21 mouse cellular contexts compared by ENCODE assay signal in genomic region chr10:72960051-72960450, GRCm38 (mm10).
"Had no signal": no experiment of that assay in that cellular context is flagged by ENCODE, and none has a peak within 500 bp of the region (broad histone marks: within the 10 kb centered on the region; RNA-seq: fewer than 3 reads in every experiment).

No protein-coding gene starts in this region.

- H3K27ac ChIP-seq: limb, embryonic 12.5 days; limb, embryonic 15.5 days; liver, embryonic 14.5 days; macrophage; midbrain, embryonic 12.5 days; midbrain, embryonic 15.5 days; neural tube, embryonic 12.5 days; neural tube, embryonic 15.5 days had no signal

- DNase-seq: kidney, adult 2 months; kidney, postnatal 10 days; liver, postnatal 0 days; lung, embryonic 14.5 days; retina, postnatal 1 day; right cerebral cortex, postnatal 25 days; spleen, adult 18-20 months; thymus, adult 18-20 months; thymus, postnatal 14 days; thymus, postnatal 4 days had no signal

- H3K4me3 ChIP-seq: limb, embryonic 12.5 days; limb, embryonic 15.5 days; midbrain, embryonic 12.5 days; midbrain, embryonic 15.5 days; neural tube, embryonic 12.5 days; neural tube, embryonic 15.5 days had no signal

- H3K9ac ChIP-seq: limb, embryonic 12.5 days; limb, embryonic 15.5 days; liver, embryonic 14.5 days; liver, postnatal 0 days; lung, embryonic 14.5 days; midbrain, embryonic 12.5 days; midbrain, embryonic 15.5 days; neural tube, embryonic 12.5 days; neural tube, embryonic 15.5 days had no signal

- H3K36me3 ChIP-seq: limb, embryonic 12.5 days; limb, embryonic 15.5 days; midbrain, embryonic 12.5 days; midbrain, embryonic 15.5 days; neural tube, embryonic 12.5 days; neural tube, embryonic 15.5 days had no signal

- H3K27me3 ChIP-seq: limb, embryonic 12.5 days; limb, embryonic 15.5 days; midbrain, embryonic 12.5 days; midbrain, embryonic 15.5 days; neural tube, embryonic 12.5 days; neural tube, embryonic 15.5 days had no signal

- H3K4me2 ChIP-seq: limb, embryonic 12.5 days; limb, embryonic 15.5 days; liver, embryonic 11.5 days; lung, embryonic 14.5 days; midbrain, embryonic 12.5 days; midbrain, embryonic 15.5 days; neural tube, embryonic 12.5 days; neural tube, embryonic 15.5 days had no signal

- ATAC-seq: intestine, postnatal 0 days; liver, postnatal 0 days; lung, postnatal 0 days; midbrain, embryonic 15.5 days had no signal

- H3K4me1 ChIP-seq: limb, embryonic 12.5 days; limb, embryonic 15.5 days; midbrain, embryonic 12.5 days; midbrain, embryonic 15.5 days; neural tube, embryonic 12.5 days; neural tube, embryonic 15.5 days had no signal

- H3K9me3 ChIP-seq: limb, embryonic 12.5 days; limb, embryonic 15.5 days; midbrain, embryonic 12.5 days; midbrain, embryonic 15.5 days; neural tube, embryonic 12.5 days; neural tube, embryonic 15.5 days had no signal
